Mouse (Mus musculus): ENCODE data around the gene Ctsd. TPM values are rescaled to one million over a fixed set of nuclear protein-coding genes. Genes with fewer than 3 reads are reported as not detected.

Ctsd gene
- polyA plus RNA-seq, 1 experiment: 461 TPM

DNA sequence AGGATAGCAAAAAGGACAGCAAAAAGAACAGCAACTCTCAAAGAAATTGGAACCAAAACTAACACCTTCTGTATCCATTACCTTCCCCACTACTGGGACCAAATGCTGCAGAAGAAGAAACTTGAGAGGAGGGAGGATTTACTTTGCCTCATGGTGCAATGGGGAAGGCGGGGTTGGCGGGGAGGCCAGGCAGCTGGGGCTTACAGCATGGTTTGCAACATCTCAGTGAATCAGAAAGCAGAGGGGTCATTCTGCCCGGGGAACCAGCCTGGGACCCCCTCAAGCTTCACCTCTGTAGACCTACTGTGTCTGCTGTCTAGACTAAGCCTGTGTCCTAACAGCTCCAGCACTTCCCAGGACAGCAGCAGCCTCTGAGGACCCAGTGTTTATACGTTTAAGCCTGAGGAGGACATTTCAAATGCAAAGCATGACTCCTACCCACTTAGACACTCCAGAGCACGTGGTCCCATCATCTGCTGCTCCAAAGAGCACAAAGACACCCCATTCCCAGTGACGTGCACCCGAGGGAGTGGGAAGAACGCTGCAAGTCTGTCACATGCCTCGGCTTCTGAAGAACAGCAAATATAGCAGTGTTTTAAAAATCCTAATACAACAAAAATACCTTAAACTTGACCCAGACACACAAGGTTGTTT is 38.4 kb downstream of the Ctsd start:
- DNase-seq (ENCODE audit: low read depth in 1 of 2, low spot score in 2 of 2): no peak
- Histone ChIP-seq H3K4me1 (ENCODE audit: control insufficient read depth, insufficient read depth, insufficient read length) (peaks cover 7% of the 10 kb centered on the region; the same call in 1 of the 2 replicates), H3K36me3 (ENCODE audit: control insufficient read depth, insufficient read depth, low read length) (no peaks in the 10 kb centered on the region), H3K27ac (ENCODE audit: insufficient read depth, low read length) (no peak overlapping the region), H3K27me3 (ENCODE audit: control insufficient read depth, insufficient read depth, low read length) (no peaks in the 10 kb centered on the region), H3K4me3 (ENCODE audit: extremely low read depth, insufficient read depth, insufficient read length) (no peak overlapping the region)
- TF ChIP-seq CTCF (IDR thresholded peaks at IDR 0.05; ENCODE audit: extremely low read depth, insufficient read depth, insufficient read length, insufficient replicate concordance) (no peak), POLR2A (IDR thresholded peaks at IDR 0.05; ENCODE audit: low read depth, low read length) (no peak)
- WGBS: 72% methylated on average over 9 of the region's 9 CpGs

GRCm38 (mm10) chr7:142347542-142347941 is 40.3 kb downstream of the Ctsd start:
- peaks cover 7% of the 10 kb centered on the region; the same call in 1 of the 2 replicates for H3K4me1 ChIP-seq (ENCODE audit: control insufficient read depth, insufficient read depth, insufficient read length)
- no peak overlapping the region for H3K4me3 ChIP-seq (ENCODE audit: extremely low read depth, insufficient read depth, insufficient read length)
- TF ChIP-seq CTCF (IDR thresholded peaks at IDR 0.05; ENCODE audit: extremely low read depth, insufficient read depth, insufficient read length, insufficient replicate concordance): no peak
- TF ChIP-seq POLR2A (IDR thresholded peaks at IDR 0.05; ENCODE audit: low read depth, low read length): no peak
- H3K36me3 ChIP-seq (ENCODE audit: control insufficient read depth, insufficient read depth, low read length): no peaks in the 10 kb centered on the region
- H3K27me3 ChIP-seq (ENCODE audit: control insufficient read depth, insufficient read depth, low read length): no peaks in the 10 kb centered on the region
- no peak for DNase-seq (ENCODE audit: low read depth in 1 of 2, low spot score in 2 of 2)
- H3K27ac ChIP-seq (ENCODE audit: insufficient read depth, low read length): no peak overlapping the region
- WGBS: 73% methylated on average over 4 of the region's 4 CpGs

GRCm38 (mm10) chr7:142342247-142342640 is 45.6 kb downstream of the Ctsd start:
- no peak for DNase-seq (ENCODE audit: low read depth in 1 of 2, low spot score in 2 of 2)
- no peaks in the 10 kb centered on the region for H3K36me3 ChIP-seq (ENCODE audit: control insufficient read depth, insufficient read depth, low read length)
- no peak overlapping the region for H3K4me3 ChIP-seq (ENCODE audit: extremely low read depth, insufficient read depth, insufficient read length)
- 0 out of 2 replicates have a peak overlapping the region, but pooled peaks have one; percentile 13 for H3K27ac ChIP-seq (ENCODE audit: insufficient read depth, low read length)
- no peaks in the 10 kb centered on the region for H3K27me3 ChIP-seq (ENCODE audit: control insufficient read depth, insufficient read depth, low read length)
- TF ChIP-seq POLR2A (IDR thresholded peaks at IDR 0.05; ENCODE audit: low read depth, low read length) (no peak), CTCF (IDR thresholded peaks at IDR 0.05; ENCODE audit: extremely low read depth, insufficient read depth, insufficient read length, insufficient replicate concordance) (no peak)
- 36% methylated on average over 3 of the region's 3 CpGs for WGBS
- H3K4me1 ChIP-seq (ENCODE audit: control insufficient read depth, insufficient read depth, insufficient read length): peaks cover 10% of the 10 kb centered on the region; the same call in 1 of the 2 replicates

GRCm38 (mm10) chr7:142341564-142342246 is 46.1 kb downstream of the Ctsd start:
- no peak for TF ChIP-seq CTCF (IDR thresholded peaks at IDR 0.05; ENCODE audit: extremely low read depth, insufficient read depth, insufficient read length, insufficient replicate concordance)
- TF ChIP-seq POLR2A (IDR thresholded peaks at IDR 0.05; ENCODE audit: low read depth, low read length): no peak
- WGBS: 74% methylated on average over 10 of the region's 10 CpGs
- no peaks in the 10 kb centered on the region for H3K36me3 ChIP-seq (ENCODE audit: control insufficient read depth, insufficient read depth, low read length)
- 0 out of 2 replicates have a peak overlapping the region, but pooled peaks have one; percentile 13 for H3K27ac ChIP-seq (ENCODE audit: insufficient read depth, low read length)
- DNase-seq (ENCODE audit: low read depth in 1 of 2, low spot score in 2 of 2): no peak
- H3K27me3 ChIP-seq (ENCODE audit: control insufficient read depth, insufficient read depth, low read length): no peaks in the 10 kb centered on the region
- no peak overlapping the region for H3K4me3 ChIP-seq (ENCODE audit: extremely low read depth, insufficient read depth, insufficient read length)
- peaks cover 10% of the 10 kb centered on the region; the same call in 1 of the 2 replicates for H3K4me1 ChIP-seq (ENCODE audit: control insufficient read depth, insufficient read depth, insufficient read length)

DNA sequence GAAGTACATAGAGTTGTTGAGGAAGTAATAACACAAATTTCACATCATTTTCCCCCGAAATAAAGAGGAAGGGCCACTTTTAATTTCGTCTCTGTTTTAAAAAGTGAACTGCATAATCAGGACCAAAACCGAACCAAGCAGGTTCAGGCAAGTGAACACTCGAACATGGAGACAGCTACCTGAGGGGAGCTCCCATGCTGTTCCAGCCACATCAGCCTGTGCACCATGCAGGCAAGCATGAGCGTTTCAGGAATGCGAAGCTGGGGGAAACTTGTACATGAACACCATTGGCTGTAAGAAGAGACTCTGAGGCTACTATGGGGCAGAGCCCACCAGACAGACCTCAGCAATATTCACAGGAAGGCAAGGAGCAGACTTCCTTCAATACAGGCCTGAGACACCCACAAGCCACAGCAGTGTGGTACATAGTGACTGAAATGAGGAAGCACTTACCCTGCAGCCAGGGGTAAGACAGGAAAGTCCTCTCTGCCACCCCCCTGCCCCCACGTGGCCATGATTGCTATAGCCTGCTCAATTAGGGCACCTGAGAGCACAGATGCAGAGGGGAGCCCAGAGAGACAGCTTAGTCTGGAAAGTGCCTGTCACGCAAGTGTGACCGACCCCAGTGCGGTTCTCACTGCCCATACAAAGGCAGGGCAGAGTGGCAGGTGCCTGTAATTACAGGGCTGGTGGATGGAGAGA is 47.4 kb downstream of the Ctsd start:
- H3K4me3 ChIP-seq (ENCODE audit: extremely low read depth, insufficient read depth, insufficient read length): no peak overlapping the region
- DNase-seq (ENCODE audit: low read depth in 1 of 2, low spot score in 2 of 2): peak; percentile 58 to 61
- H3K27me3 ChIP-seq (ENCODE audit: control insufficient read depth, insufficient read depth, low read length): no peaks in the 10 kb centered on the region
- no peak for TF ChIP-seq POLR2A (IDR thresholded peaks at IDR 0.05; ENCODE audit: low read depth, low read length)
- peak; percentile 46; the same call in 1 of the 2 replicates for TF ChIP-seq CTCF (IDR thresholded peaks at IDR 0.05; ENCODE audit: extremely low read depth, insufficient read depth, insufficient read length, insufficient replicate concordance)
- peak overlapping the region; percentile 64 for H3K27ac ChIP-seq (ENCODE audit: insufficient read depth, low read length)
- peaks cover 10% of the 10 kb centered on the region; the same call in 1 of the 2 replicates for H3K4me1 ChIP-seq (ENCODE audit: control insufficient read depth, insufficient read depth, insufficient read length)
- 22% methylated on average over 10 of the region's 10 CpGs for WGBS
- H3K36me3 ChIP-seq (ENCODE audit: control insufficient read depth, insufficient read depth, low read length): no peaks in the 10 kb centered on the region

DNA sequence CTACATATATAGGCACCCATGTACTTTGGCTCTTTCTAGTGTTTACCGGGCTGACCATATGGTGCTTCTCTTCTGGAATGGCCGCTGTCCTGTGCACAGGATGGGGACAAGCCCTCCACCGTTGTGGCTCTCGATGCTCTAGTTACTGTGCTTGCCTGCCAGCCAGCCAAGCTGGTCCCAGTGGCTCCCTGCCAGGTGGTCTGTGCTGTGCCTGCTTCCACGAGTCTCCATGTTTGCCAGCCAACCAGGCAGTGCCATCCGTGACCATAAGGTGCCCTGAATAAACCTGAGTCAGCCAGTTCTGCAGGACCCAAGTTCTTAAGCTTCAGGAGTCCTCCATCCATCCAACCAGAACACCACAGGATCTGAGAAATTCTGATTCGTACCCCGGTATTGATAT is 52.7 kb downstream of the Ctsd start:
- no peaks in the 10 kb centered on the region for H3K27me3 ChIP-seq (ENCODE audit: control insufficient read depth, insufficient read depth, low read length)
- no peak overlapping the region for H3K4me3 ChIP-seq (ENCODE audit: extremely low read depth, insufficient read depth, insufficient read length)
- no peaks in the 10 kb centered on the region for H3K36me3 ChIP-seq (ENCODE audit: control insufficient read depth, insufficient read depth, low read length)
- no peak overlapping the region for H3K27ac ChIP-seq (ENCODE audit: insufficient read depth, low read length)
- TF ChIP-seq CTCF (IDR thresholded peaks at IDR 0.05; ENCODE audit: extremely low read depth, insufficient read depth, insufficient read length, insufficient replicate concordance) (no peak), POLR2A (IDR thresholded peaks at IDR 0.05; ENCODE audit: low read depth, low read length) (no peak)
- 91% methylated on average over 8 of the region's 8 CpGs for WGBS
- no peaks in the 10 kb centered on the region for H3K4me1 ChIP-seq (ENCODE audit: control insufficient read depth, insufficient read depth, insufficient read length)
- no peak for DNase-seq (ENCODE audit: low read depth in 1 of 2, low spot score in 2 of 2)
